Mouse (Mus musculus) 3134 (cell line): ENCODE measurements around the gene Cyp4b1.
"Not testable (repeated sequence)": the region's sequence is repeated elsewhere in the genome, so short reads cannot be mapped to it uniquely, and the experiment has no call there.

Experiments
- DNase-seq: peaks from one replicate; pipeline ENCODE4 v3.0.0-alpha.2; 2011; ENCODE audit warnings: low spot score; ENCODE audit not compliant: insufficient read length; ENCODE audit errors: extremely low read depth

Cyp4b1 gene

DNA sequence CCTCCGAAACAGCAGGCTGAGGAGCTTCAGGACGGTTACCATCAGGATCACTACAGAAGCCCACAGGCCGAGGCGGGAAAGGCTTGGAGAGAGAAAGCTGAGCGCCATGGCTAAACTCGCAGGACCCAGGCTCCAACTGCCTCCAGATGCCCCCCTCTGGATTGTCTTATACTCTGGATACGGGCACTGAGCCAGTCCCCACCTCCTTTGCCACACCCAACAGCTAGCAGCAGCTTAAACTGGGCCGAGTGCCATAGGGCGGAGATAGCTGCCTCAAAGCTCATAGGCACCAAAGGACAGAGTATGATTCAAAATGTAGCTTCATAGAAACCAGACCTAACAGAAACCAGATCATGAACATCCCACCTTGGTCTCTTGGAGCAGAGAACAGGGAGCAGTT lies at the start of gene Cyp4b1:
Gene Cyp4b1 (minus strand): TSS at position 144 of the 400 bp plus-strand sequence.
- peak; percentile 6 for DNase-seq

DNA sequence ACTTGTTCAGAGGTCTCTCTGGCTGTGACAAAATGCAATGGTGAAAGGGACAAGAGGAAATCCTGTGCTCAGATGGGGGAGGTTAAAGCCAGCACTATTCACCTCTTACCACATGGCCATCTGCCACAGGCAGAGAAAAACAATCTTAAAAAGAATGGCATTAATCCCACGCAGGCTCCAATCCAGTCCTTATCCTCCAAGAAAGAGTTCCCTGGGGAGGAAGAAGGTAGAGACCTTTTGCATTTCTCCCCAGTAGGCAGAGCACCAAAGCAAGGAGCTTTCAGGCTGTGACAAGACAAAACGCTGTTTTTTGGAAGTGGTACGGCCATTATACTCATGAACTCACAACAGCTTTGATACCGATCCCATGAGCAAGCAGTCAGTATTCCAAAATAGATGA lies 38.8 kb upstream of the Cyp4b1 start:
- DNase-seq: no peak

DNA sequence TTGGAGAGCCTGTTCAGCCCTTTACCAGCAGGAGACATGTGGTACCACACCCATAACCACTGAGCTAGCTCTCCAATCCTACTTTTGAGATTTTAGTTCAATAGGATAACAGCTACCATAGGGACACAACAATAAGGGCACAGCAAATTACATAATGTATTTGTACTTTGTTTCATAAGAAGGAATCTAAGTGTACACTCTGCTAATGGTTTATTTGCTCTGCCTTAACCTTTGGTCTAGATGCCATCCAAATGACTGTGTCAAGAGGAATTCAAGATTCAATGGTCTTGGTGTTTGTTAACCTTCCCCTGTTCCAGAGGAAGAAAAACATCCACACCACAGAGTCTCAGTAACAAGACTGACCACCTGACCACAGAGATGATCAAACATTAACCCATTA lies 11.7 kb upstream of the Cyp4b1 start:
- no peak for DNase-seq

DNA sequence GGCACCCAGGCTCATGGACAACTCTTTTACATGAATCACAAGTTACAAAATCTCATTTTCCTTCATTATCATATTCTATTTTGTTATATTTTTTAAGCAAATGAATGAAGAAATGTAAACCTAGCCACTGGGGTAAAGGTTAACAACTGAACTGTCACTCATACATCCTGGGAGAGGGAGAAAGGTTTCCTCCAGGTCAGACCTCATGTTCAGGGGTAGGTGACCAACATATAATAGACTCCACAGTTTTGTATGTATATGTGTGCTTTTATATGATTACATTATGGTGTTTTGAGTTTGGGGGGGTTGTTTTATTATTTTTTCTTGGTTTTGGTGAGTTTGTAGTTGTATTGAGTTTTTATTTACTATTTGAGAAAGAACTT lies 10.3 kb upstream of the Cyp4b1 start:
- DNase-seq: no peak

DNA sequence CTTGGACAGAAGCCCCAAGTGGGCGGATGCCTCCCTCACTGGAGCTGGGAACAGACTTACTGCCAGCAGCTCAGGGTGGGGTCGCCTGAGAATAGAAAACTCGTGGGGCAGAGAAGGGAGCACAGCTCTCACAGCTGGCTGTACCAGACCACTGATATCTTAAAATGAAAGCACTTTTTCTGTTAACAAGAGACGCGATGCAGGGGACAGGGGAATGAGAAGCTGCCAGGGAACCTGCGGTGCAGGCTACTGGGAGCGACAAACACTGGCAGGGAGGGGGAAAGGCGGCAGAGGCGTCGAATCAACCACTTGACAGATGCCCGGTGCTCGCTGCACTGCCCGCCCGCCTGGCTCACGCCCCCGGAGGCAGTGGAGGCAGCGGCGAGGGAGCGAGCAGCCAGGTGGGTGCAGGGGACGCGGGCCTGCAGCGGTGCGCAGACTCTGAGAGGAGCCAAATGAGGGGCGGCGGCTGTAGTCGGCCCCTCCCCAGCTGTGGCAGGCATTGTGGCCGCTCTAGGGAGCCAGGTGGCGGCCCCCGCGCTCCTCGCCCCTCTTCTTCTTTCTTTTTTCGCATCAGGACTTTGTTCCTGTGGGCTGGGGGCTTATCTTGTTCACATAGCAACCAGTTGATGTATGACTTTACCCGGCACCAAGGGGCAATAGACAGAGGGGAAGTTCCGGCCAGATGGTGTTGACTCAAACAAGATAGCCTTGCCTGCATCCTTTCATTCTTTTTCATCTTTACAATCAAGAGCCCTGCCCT lies 9.8 kb upstream of the Cyp4b1 start:
- no peak for DNase-seq

DNA sequence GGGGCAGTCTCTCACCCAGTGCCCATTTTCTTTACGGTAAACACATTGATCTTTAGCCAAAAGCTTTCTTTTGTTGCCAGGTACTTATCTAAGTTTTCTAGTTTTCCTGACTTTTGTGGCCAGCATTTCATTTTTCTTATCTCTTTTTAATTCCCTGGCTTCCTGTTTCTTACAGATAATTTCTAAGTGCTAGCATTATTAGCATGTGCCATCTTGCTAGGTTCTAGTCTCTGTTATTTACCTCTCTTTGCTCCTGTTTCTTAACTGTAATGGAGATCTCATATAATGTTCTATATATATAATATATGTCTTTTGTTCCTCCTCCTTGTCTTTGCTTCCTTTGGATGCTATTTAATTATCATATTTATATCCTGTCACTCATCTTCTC lies 9.0 kb upstream of the Cyp4b1 start:
- DNase-seq: not testable (repeated sequence)

DNA sequence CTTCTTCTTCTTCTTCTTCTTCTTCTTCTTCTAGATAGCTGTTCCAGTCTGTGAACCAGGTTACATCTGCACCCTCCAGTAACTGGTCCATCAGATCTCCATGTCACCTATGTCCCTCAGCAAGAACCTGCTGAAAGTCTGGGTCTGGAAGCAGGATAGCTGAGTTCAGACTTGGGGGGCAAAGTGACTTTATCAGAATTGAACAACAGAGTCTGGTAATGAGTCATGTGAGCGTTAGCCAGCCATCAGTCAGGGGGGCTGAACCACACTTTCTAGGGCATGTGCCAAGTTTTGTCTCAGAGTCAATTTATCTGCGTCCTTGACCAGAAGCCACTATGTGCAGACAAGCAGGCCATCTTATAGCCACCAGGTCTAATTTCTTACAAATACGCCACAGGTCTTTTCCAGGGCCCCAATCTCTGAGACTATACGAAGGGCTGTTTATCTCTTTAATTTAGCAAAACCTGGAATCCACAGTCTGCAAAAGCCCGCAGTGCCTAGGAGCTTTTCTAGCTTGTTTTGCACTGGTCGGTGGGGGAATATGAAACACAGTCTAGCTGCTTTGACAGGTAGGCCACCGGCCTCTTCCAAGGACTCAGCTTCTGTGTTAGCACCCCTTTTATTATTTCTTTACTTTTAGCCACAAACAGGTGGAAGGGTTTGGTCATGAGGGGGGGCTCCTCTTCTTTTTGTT lies 8.5 kb upstream of the Cyp4b1 start:
- not testable (repeated sequence) for DNase-seq

DNA sequence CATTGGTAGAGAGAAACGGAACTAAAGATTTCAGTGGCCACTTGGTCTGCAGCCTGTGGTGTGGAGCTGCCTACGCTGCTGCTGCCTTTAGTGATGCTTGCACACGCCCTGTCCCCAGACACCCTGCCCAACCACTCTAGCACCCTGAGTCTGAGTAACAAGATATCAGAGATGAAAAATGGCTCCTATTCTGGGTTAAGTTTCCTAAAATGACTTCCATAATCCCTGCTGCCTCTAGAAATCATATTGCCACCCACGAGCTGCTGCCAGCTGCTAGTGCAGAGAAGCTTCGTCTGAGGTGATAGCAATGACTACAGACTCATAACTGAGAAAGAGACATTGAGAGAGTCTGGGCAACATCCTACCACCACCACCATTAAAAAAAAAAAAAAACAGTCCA lies 3.3 kb upstream of the Cyp4b1 start:
- DNase-seq: no peak

DNA sequence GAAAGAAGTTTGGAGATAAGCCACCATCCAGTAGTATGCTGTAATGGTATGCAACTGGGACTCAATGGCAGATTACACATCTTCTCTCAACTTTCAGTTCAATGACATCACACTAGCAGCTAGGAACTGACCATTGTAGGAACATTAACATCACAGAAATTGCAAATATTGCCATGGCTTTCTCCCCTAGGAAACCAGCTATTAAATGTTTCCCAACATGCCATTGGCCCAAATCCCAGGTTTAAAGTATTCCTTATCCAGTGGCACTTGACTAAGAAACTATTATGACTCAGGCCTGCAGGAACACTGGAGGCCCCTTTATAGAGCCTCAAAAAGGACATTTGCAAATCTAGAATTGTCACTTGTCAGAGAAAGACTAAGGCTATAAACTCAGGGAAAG lies 1.8 kb upstream of the Cyp4b1 start:
- no peak for DNase-seq

DNA sequence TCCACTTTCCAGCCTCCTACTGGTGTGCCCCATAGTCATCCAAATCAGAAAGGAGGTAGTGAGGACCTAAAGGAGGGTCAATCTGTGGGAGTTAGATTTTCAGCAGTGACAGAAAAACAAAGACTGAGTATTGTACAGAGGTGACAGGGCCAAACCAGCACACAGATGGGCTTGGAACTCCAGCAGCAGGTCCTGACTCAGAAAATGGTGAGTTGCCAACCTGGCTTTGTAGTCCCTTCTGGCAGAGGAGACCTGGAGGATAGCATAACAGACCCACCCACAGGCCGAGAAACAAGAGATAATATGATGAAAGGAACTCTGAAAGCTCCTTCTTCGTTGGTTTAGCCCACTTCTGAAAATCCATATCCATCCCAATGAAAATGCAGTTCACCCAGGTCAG lies 1.2 kb upstream of the Cyp4b1 start:
- DNase-seq: no peak

DNA sequence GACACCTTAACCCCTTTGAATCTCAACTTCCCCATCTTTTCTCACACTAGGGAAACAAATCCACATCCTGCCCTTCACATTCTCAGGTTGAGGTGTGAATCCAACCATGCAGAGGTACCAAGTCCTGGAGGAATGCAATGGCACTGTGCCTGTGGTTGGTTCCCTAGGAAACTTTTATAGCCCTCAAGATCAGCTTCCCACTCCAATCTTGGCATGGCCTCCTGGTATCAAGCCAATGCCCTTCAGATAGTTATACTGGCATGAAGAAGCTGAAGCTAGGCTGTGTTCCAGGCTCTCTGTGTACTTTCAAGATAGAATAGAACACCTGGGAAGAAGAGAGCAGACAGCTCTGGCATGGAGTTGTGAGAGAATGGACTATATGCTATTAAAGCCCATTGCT lies 2.2 kb downstream of the Cyp4b1 start:
- no peak for DNase-seq

DNA sequence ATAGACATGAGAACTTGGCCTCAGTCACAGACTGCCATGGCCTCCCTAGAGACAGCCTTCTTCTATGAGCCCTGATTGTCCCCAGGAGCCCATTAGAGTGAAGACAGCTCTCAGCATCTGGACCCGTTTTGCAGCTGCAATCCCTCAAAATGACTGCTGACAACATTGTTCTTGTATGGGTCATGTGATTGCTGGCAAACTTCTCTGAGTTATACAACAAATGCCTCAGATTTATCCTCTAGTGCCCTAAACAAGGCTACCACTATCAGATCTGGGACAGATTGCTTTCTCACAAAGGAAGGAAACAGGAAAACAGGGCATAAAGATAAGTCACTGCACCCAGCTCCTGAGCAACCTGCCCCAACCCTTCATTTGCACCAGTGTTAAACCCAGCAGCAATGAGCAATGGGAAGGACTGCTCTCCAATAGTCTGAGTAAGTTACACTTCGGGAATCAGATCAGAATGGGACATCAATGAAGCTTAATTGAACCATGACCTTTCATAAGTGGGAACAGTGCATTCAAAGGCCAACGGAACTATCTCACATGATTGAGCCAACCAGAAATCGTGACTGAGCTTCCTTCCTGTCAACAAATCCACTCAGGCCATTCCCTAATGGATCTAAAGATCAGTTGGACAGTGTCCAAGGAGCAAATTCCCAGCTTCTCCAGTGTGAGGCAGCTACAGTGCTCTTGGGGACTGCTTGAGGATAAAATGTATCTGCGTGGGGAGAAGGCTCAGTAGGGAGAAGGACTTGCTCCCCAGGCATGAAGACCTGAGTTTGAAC lies 4.4 kb downstream of the Cyp4b1 start:
- DNase-seq: no peak

DNA sequence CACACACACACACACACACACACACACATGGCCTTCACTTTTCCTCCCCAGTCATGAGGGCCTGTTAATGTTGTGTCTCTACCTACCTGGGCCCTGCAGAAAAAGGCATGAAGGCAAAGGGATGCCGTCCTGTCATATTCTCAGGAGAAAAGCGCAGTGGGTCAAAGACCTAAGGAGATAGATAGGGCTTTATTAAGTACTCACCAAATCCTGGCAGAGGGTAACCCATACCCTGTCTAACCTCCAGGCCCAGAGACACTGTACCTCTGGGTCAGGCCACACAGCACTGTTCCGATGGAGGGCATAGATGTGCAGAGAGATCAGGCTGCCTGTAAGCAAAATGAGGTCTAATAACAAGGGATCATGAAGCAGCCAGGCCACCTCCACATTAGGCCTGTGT lies 22.0 kb downstream of the Cyp4b1 start:
- not testable (repeated sequence) for DNase-seq

DNA sequence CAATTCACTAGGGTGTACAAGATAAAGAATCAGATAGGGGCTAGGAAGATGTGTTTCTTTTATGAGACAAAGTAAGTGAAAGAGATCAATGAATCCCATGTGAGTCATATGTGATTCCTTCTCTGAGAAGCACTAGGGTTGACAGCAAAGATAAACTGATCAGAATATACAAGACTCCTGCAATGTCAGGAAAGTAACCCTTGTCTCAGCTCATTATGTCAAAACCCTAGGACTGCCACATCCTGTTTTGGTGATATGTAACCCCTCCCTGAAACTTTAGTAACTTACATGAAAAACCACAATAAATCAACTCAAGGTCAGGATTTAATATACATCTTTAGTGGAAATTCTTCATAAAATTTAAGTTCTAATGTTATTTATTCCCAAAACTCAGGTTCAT lies 33.5 kb downstream of the Cyp4b1 start:
- DNase-seq: no peak

DNA sequence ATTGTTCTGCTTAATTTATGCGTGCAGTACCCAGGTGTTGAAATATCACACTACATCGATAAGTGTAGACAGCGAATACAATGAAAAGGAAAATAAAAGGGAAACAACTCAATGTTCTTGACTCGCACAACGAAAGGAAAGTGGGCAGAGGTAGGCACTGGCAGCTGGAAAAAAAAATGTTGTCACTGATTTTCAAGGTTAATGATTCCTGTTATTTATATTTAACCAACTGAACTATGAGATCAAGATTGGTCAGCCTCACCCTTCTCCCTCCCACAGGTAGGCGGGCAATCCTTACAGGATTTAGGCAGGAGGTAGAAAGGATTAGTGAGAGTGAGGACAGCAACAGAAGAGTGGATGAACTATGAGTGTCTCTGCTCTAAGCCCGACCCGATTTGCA lies 46.9 kb downstream of the Cyp4b1 start, which contains the start of gene Cyp4a32:
Gene Cyp4a32 (plus strand): TSS at position 359 of the 400 bp plus-strand sequence.
- DNase-seq: not testable (repeated sequence)

DNA sequence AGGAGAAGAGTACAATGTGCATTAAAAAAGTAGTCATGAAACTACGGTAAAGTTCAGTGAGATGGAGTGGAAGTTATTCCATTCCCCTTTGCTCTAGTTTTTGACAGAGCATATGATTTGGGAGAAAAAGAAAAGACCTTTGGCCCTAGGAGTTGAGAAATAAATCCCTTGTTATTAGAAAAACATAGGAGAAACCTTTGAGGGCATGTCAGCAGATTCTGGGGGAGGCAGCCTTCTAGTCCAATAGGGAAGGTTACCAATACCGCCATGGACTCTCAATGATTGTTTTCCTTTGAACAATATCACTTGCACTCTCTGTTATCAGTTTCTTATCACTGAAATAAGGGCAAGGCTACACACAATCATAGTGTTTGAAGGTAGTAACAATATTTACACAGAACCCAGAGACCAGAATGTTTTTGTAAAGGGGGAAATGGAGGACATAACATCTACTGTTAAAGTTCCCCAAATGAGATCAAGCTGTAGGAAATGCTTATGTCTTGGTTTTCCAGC lies 50.6 kb downstream of the Cyp4b1 start:
- DNase-seq: no peak

DNA sequence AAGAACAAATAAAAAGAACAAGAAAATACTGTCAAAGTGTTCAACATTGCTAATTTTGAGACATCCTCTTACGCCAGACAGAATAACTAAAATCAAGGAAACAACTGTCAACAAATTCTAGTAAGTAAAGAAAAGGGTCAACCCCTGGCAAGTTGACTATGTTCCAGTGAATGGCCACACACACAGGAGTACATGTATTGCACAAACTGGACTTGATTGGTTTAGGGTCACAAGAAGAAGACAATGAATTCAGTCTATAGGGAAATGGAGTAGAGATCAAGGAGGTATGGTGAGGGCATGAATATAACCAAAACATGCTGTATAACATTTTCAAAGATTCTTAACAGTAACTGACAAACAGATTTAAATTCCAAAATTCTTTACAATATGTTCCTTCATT lies 51.2 kb downstream of the Cyp4b1 start:
- no peak for DNase-seq

DNA sequence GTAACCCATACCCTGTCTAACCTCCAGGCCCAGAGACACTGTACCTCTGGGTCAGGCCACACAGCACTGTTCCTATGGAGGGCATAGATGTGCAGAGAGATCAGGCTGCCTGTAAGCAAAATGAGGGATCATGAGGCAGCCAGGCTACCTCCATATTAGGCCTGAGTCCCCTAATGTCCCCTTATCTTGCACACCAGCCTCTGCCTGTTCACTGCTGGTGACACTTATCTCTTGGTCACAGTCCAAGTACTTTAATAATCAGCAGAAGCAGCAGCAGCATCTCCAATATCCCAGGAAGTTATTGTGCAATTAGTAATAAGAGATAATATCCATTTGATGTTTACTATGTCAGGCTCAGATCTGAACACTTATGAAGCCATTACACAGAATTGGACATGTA lies 64.5 kb downstream of the Cyp4b1 start:
- no peak for DNase-seq

DNA sequence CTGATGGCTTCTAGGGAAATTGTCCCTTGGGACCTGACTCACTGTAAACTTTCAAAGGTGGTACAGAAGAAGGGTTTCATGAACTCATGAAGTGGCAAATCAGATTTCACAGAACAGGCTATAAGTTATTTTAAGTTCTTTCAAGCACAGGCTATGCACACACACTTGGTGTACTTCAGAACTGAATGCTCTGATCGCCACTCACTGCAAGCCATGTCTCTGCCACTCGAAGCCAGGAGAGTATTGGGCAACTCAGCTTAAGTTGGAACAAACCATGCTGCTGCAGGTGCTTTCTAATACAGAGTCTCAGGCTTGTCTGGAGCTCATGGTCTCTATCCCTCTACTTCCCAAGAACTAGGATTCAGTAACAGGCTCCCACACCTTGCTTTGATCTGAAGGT lies 71.7 kb downstream of the Cyp4b1 start:
- DNase-seq: no peak

DNA sequence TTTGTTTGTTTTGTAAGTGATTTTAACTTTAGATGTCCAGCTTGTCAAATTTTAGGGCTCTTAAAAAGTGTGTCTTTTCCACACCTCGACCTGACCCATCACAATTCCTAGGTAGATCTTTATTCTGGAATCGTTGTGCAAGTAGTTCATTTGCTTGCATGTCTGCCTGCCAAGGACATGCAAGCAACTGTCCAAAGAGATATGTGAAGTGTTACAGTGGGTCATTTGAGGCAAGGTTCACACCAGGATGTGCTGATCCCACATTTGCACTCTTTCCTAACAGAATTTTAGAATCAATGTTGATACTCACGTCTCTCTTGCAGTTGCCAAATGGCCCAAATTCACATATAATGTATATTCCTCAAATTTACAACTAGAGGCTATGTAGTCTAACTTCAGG lies 72.3 kb downstream of the Cyp4b1 start:
- DNase-seq: no peak
